Mouse (Mus musculus): Measurements from ENCODE around the gene Fau.

DNA sequence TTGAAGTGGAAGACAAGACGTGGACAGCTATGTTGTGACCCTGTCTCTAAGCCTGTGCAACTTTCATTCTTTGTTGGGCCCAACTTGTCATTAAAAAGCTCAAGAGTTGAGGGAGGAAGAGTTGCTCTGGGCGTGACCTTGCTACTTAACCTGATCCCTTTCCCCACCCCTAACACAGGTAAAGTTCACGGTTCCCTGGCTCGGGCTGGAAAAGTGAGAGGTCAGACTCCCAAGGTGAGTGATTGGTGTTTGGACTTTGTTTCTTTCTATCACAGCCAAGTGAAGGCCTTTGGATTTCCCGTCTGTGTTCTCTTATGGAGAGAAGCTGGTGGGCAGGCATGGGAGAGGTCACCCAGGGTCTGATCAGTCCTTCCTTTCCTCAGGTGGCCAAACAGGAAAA lies 1.3 kb downstream of the Fau start:
- TF ChIP-seq CTCF (IDR thresholded peaks at IDR 0.05; ENCODE audit: borderline replicate concordance, control insufficient read depth, extremely low read depth, insufficient read depth, low read length, poor library complexity): no peak
- TF ChIP-seq POLR2A (IDR thresholded peaks at IDR 0.05; ENCODE audit: control insufficient read depth, extremely low read depth, insufficient read depth, low read length, poor library complexity): no peak

Measured in thymus, adult 2 months (tissue).